Mouse (Mus musculus) urinary bladder, adult 2 months (tissue): ENCODE measurements around the gene Slit3. TPM values are rescaled to one million over a fixed set of nuclear protein-coding genes. Genes with fewer than 3 reads are reported as not detected.

Experiments used
- DNase-seq: peaks from one replicate; pipeline ENCODE4 v3.0.0; 2022; ENCODE audit warnings: low spot score
- polyA plus RNA-seq: library from polyadenylated mRNA; depleted of rRNA; stranded (reverse); fragments of >200 nt; gene quantifications from 2 replicates; pipeline ENCODE4 v1.2.3, GENCODE M21; 2012

Slit3 gene
- polyA plus RNA-seq, 1 experiment, result 36.3 TPM

DNA sequence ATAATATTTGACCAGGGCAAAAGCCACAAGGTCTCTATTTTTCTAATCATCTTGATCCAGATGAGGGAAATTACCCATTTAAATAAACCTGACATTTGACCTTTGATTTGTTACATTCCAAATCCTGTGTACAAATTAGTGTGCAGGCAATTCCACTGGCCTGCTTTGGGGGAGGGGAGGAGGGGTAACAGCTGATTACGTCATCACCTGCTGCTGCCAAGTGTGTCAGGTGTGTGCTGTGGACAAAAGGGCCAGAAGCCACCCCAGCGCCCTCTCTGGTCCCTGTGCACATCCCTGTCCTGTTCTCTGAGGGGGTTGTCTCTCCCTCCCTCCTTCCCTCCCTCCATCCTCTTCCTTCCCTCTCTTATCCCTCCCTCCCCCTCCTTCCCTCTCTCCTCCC is 337.0 kb downstream of the Slit3 start:
- DNase-seq, result no peak

DNA sequence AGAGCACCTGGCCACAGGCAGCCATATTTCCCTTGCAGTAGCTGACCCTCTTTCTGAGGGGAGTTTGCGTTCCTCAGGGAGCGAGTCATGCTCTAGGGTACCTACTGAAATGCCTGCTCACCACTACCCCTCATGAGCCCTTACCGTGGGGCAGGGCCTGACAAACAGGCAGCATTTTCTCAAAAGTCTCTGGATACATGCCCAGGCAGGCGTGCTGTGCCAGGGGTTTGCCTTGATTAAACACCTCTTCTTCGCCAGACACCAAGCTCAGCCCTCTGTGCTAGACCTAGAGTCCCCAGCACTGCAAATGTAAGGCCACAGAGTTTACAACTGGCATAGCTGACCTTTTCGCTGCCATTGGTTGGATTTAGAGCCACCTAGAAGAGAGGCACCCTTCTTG is 345.7 kb downstream of the Slit3 start:
- DNase-seq, result no peak

DNA sequence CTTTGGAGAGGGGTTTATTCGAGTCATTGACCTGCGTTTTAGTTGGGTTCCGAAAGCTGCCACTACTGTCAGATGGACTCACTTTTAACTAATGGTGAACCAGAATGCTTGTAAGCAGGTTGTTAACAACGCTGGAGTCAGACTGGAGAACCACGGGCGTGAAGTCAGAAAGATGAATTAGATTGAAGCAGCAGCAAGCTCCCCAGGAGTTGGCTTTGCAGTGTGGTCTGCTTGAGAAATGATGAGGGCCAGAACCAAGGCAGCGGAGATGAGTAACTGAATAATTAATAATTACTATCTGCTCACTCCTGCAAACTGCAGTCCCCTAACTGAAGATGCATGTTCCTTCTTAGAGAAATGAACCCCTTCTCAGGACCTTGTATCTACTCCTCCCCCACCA is 347.8 kb downstream of the Slit3 start:
- no peak for DNase-seq

DNA sequence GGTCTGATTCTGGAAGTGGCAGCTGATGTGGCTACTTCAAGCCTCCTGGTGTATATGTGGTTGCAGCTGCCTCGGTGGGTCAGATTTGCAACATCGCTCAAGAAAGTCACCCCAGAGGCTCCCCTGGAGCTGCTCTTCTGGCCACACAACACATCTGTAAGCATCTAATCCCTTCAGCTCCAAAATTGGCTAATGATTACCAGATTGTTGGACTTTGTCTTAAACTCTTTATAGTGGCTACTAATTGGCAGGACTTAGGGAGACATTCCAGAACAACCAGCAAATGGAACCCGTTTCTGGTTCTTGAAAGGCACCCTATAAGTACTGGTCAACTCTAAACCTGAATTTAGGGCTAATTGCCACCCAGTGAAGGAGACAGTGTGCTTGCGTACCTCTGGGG is 348.9 kb downstream of the Slit3 start:
- DNase-seq, result no peak

DNA sequence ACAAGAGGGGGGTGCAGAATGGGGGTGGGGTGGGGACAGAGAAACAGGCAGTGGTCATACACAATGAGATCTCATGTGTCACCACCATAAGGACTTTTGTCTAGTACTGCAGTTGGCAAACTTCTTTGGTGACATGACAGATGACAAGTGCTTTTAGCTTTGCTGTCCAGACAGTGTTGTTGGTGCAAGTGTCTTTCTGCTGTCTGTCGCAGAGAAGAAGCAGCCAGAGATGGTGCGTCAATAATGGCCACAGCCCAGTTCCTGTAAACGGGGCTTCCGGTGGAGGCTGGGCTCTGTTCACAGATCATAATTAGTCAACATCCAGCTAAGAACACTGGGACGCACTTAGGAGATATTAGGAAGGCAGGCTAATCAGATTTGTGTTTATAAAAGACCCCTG is 349.8 kb downstream of the Slit3 start:
- DNase-seq, result no peak

DNA sequence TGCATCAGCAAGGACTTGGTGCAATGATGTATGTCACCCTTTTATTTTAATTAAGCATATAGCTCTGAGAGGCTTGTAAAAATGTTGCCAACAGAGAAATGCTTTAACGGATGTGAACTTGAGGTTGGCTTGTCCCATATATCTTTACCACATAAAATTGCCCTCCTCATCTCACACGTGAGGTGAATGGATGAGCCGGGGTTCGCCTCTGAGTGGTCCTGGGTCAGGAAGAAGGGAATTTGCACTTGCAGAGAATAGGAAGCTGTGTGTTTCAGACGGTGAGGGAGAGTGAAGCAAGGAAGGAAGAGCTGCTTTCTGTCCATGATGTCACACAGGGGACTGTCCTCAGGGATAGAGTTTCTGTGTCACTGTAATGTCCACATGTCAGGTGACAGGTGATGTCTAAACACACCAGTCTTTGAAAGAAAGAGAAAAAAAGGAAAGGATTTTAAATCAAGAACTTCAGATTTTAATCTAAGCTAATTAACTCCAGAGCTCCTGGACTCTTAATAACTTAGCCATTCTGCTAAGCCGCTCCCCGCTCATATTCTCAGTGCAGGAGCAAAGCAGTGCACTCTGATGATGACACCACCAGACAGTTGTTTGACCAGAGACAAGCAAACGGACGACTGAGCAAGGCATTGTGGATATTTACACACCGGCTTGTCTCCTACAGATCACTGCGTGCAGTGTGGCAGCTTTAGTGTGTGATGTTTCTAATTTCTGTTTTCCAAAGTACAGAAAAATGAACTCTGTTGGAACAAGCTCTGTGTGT is 352.0 kb downstream of the Slit3 start:
- no peak for DNase-seq

DNA sequence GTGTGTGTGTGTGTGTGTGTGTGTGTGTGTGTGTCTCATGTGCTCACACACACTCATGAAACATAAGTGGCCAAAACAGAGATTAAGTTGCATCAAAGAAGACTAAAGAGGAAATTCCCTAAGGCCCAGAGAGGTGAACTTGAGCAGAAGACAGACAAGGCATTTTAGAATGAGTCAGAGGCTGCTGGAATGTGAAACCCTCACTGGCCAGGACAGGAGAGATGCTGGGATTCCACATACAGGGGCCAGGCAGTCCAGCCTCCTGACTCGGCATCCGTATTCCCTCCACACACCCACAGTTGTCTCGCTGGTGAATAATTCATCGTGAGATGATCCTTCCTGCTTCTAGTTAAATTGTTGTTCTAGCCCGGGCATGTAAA is 352.6 kb downstream of the Slit3 start:
- no peak for DNase-seq

DNA sequence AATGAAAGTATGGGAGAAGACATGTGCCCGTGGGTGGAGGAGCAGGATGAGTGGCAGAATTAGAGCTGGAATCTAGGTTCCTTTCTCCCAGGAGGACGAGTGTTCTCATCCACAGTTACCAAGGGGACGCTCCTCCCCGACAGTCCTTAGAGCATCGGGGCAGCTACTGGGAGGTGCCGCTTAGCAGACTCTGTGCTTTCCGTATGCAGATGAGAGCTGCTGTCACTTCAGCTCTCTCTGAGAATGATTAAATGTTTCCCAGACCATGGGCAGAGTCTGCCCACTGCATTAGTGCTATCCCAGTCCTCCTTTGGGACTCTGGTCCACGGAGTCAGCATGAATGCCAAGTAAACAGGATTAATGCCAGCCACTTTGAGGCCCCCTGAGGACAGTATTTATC is 359.1 kb downstream of the Slit3 start:
- no peak for DNase-seq

DNA sequence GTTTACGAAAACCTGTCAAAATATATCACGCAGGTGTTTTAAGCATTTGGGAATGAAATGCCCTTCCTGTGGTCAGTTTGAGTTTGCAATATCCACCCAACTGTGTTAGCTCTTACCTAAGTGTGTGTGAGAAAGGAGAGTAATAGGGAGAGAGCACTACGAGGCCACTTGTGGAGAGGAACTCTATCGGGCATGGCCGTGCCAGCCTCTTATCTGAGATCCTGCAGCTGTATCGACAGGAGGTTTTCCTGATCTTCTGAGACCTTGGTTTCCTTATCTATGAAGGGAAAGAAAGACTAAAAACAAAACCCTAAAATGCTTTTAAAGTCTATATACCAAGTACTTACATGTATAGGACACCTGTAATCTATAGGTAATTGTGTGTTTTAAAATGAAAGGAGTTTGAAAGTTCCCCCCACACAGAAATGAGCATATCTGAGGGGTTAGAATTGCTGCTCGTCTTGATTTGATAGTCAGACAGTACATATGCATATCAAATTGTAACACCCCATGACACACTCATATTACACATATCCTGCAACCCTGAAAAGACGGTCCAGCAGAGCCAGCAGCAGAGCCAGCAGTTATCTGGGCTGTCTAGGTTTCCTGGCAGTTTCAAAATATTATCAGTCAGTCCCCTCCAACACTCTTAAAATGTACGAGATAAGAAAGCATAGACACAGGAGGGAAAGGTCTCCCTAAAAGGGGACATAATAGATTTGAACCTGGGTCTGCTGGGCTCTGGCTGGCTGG is 360.8 kb downstream of the Slit3 start:
- DNase-seq, result no peak

DNA sequence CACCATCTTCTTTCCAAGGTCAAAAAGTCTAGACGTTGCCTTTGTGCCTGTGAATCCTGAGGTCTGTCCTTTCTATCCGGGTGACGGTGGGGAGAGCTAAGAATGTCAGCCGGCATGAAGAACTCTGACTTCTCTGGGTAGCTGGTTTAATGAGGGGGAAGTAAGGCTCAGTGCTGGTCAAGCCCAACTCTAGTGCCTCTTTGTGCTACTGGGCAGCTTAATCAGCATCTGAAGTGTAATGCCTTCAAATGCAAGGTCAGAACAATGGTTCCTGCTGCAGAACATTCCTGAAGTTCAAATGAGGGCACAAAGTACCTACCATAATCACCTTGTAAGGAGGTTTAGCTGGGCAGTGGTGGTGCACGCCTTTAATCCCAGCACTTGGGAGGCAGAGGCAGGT is 366.9 kb downstream of the Slit3 start:
- no peak for DNase-seq

DNA sequence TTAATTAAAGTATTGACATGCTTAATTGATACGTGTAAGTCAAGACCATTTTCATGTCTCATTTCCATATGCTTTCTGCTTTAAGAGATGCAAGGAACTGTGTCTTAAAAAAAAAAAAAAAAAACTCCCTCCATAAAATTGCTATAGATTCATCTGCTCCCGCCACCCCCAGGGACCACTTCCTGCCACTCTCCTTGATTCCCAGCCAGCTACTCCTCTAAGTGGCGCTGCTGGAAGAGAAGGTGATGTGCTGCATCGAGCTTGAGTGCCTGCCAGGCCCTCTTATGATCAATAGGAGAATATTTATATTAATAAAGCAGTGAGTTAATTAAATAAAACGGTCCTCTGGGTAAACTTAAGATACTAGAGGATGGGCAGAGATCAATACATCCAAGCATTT is 370.7 kb downstream of the Slit3 start:
- DNase-seq, result no peak

DNA sequence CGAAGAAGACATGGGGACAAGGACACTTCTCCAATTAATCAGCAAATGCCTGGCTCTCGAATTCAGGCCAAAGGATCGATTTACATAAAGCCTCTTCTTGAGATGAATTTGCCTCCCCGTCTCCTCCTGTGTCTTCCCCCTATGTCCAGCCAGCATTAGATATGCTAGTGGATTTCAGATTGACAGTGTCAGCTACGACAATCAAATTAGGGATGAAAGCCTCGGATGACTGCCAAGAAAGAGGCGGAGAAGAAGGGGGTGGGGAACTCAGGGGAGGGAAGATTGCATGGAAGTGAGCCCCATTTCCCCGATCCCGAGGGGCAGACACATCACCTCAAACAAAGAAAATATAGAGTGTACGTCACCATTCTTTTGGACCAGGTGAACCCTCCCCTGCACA is 375.9 kb downstream of the Slit3 start:
- DNase-seq, result no peak

DNA sequence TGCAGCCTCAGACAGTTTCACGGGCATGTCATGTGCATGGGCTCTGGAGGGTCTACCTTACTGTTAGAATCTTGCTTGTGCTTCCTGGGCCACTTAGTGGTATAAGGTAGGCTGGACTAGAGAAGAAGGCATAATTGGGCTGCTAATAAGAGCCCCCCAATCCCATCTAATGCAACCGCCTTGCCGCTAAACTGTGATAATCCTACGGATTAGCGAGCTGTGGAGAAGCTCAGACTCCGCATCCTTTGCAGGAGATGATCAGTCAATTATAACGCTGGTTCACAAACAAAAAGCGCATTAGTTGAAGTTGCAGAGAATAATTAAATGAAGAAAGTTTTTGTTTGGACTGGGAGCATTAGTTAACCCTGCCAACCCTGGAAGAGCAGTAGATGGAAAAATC is 376.9 kb downstream of the Slit3 start:
- DNase-seq, result no peak

DNA sequence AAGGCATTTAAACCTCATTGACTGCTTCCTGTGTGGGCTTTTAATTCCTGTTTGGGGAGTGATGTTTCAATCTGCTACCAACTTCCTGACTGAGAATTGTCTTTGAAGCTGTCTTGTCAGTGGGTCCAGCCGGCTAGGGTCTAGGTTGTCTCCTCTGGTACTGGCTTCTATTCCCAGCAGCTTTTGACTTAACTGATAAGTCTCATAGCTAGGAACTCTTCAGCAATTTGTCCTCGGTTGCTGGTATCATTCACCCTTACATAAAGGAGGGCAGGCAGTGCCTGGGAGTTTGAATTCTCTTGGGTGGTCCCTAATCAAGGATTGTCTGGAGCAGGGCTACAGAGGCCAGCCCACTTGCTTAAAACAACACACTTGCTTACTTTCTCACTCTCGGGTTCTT is 381.1 kb downstream of the Slit3 start:
- no peak for DNase-seq

DNA sequence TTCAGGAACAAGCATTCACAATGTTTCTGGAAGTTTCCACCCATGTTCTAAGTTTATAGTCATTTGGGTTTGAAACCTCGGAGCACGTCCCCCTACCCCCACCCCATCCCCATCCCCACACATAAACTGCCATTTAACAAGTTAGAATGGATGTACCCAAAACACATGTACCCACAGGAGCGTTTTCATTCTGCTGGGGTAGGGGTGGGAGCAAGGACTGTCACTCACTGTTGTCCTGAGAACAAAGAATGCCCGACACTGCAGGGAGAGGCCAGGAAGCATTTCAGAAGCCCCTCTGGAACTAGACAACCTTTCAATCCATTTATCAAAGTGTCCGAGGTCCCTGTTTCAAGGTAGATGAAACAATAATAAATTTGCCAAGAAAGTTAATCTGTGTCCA is 383.0 kb downstream of the Slit3 start:
- DNase-seq, result no peak

DNA sequence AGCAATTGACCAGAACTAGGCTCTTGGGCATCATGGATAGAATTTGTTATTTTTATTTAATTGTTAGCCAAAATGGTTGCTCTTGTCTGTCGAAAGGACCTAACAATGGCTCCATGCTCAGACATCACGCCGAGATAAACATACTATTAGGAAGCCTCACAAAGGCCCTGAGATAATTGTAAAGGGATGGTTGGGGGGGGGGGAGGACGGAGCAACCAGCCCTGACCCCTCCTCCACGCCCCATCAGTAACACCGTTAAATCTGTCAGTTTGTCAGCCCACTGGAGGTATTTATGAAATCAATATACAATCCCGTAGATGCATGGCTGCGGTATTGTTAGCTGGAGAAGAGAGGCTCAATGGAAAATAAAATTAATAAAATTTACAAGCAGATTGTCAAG is 383.9 kb downstream of the Slit3 start:
- DNase-seq, result no peak

DNA sequence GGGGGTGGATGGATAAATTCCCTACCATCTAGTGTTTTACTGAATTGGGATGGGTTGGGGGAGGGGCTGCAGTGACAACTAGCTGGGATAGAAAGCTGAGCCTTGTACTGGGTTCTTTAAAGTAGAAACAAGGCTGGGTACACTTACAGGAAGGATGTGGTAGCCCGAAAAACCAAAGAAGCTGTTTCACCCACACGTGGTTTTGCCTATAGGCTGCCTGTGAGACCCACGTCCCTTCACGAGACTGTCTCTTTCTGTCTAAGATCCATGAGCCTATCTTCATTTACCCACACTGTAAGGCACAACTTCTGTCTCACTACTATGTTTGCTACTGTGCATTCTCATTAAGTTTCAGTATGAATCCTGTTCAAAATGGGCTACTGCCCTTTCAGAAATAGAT is 384.3 kb downstream of the Slit3 start:
- no peak for DNase-seq

DNA sequence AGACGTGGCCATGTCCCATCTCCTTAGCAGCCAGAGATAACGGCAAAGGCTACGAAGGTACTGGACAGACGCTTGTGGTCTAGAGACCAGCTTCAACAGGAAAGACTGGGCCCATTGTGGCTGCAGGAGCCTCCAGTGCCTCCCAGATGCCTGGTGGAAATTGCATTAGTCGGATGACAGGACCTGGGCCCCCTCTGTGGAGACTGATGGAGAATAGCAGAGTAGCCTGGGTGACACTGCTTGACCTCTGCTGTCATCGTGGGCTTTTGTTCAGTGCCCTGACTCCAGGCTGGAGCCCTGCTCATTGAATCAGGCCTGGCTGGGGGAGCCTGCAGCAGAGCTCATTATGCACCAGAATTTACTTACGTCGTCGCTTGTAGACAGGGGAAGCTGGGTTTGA is 384.8 kb downstream of the Slit3 start:
- no peak for DNase-seq

DNA sequence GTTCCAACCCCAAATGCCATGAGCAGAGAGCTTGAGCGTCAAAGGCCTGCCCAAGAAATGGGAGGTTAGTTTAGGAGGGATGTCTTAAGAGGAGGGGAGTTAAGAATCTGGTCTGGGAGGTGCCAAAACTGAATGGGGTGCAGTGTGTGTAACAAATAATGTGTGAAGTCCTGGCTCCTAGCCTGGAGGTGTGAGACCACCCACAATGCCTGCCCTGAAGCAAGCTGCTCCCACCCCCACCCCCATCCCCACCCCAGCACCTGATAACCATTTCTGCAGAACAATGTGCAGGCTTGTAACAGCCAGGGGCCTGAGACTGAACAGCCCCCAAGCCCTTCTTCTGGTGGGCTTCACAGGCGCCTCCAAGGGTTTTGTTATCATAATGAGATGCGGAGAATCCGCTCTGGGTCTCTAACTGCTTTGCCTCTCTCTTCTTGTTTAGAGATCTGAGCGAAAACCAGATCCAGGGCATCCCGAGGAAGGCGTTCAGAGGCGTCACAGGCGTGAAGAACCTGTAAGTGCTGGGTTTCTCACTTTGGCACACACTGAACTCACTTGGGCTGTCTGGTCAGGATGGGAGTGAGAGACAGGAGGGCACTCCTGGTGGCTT is 386.9 kb downstream of the Slit3 start:
- DNase-seq, result no peak

DNA sequence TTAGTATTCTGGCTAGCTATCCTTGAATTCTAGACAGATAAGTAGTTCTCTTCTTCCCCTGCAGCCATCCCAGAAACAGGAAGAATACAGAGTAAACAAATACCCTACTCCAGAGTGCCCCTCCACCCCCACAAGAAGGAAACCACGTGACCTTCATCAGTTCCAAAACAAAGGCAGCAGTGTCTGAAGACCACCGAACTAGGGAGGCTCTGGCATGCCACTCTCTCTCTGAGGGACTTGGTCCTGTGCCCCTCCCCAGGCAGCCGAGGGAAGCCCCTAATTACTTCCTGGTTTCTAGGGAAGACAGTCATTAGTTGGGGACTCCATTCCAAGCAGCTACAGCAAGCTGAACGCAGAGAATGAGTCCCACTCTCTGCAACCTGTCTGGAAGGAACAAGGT is 391.7 kb downstream of the Slit3 start:
- DNase-seq, result no peak

DNA sequence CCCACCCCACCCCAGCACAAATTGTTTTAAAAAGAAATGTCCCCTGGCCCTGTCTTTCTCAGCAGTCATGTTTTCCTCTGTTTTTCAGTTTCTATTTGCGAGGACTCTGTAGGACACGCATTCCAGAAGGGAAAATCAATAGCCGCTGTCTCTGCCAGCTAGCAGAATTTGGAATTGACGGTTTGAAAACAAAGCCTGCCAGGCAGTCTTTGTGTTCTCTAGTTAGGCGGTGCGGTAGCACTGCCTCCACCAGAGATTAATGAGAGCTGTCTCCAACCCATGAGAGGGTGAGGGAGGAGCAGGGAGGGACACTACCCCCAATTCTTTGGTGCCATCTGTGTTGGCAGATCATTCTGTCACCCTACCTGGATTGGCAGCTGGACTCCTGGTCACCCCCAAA is 392.3 kb downstream of the Slit3 start:
- no peak for DNase-seq

DNA sequence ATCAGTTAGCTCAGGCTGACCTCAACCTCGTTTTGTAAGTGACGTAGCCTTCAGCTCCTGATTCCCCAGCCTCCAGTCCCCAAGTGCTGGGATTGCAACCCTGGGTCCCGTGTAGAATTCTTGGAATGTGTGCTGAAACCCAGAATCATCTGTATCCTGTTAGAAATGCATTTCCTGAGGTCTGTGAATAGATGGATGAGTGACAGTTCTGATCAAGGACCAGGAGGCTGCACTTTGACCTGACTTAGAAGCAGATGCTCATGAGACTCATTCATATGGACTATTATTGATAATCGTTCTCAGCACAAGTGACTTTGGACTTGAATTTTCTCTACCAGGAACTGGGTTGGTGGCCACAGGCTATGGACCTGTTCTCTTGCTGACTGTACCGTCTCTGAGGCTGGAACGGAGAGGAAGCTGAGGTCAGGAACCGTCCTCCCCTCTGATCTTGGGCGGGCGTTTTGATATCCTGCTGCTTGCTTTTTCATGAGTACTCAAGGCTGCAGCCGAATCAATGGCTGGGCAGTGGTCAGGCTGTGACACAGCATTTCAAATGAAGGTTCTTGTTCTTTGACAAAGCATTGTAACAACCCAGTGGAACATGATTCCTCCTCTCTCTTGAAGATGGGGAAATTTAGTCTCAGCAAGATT is 401.9 kb downstream of the Slit3 start:
- DNase-seq, result no peak

DNA sequence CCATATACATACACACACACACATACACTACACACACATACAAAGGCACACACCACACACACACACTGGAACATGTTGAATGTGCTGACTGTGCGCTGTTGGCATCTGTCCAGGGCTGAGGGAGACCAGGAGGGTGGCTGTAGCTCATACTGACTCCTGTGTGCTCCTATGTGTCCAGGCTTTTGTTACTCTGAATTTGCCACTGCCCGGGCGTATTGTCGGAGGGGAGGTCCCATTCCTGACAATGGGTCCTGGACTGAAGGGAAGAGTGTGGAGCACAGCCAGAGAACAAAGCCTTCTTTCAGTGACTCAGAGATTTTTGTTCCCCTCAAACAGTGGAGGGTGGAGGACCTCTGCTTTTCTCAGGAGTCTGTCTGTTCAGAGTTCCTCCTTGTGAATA is 402.7 kb downstream of the Slit3 start:
- no peak for DNase-seq
